Mouse (Mus musculus): ENCODE data around the gene Tbpl1.
A peak's percentile ranks its signal among the peaks of the same experiment; 100 is the strongest.

Gene Tbpl1

GRCm38 (mm10) chr10:22731272-22732093 lies at the start of gene Tbpl1:
Tbpl1 (minus strand) TSS chr10:22731938.
- peak; percentile 97 for DNase-seq

- DNase-seq: no peak
These were observed 49.7 kb upstream of the Tbpl1 start for GRCm38 (mm10) chr10:22781466-22781865.

GRCm38 (mm10) chr10:22777939-22778338 lies 46.2 kb upstream of the Tbpl1 start:
- DNase-seq: no peak

- DNase-seq: peak; percentile 48
These were observed 44.4 kb upstream of the Tbpl1 start for GRCm38 (mm10) chr10:22776007-22776698.

GRCm38 (mm10) chr10:22775456-22775855 lies 43.7 kb upstream of the Tbpl1 start:
- DNase-seq: no peak

- no peak for DNase-seq
These were observed 42.9 kb upstream of the Tbpl1 start for GRCm38 (mm10) chr10:22774626-22775025.

- no peak for DNase-seq
These were observed 22.5 kb upstream of the Tbpl1 start for GRCm38 (mm10) chr10:22754240-22754639.

GRCm38 (mm10) chr10:22751175-22751682 lies 19.5 kb upstream of the Tbpl1 start:
- DNase-seq: no peak

GRCm38 (mm10) chr10:22746334-22747322 lies 14.9 kb upstream of the Tbpl1 start:
- peak; percentile 96 for DNase-seq

- no peak for DNase-seq
These were observed 14.2 kb upstream of the Tbpl1 start for GRCm38 (mm10) chr10:22745922-22746321.

- peak; percentile 50 for DNase-seq
These were observed 443 bp upstream of the Tbpl1 start for GRCm38 (mm10) chr10:22732181-22732580.

GRCm38 (mm10) chr10:22730992-22731271 lies 806 bp downstream of the Tbpl1 start:
- no peak for DNase-seq

GRCm38 (mm10) chr10:22730266-22730991 lies 1.3 kb downstream of the Tbpl1 start:
- no peak for DNase-seq

- DNase-seq: no peak
These were observed 3.5 kb downstream of the Tbpl1 start for GRCm38 (mm10) chr10:22728257-22728656.

GRCm38 (mm10) chr10:22726295-22726694 lies 5.4 kb downstream of the Tbpl1 start:
- no peak for DNase-seq

- no peak for DNase-seq
These were observed 6.6 kb downstream of the Tbpl1 start for GRCm38 (mm10) chr10:22725166-22725565.

- no peak for DNase-seq
These were observed 10.8 kb downstream of the Tbpl1 start for GRCm38 (mm10) chr10:22720781-22721529.

- peak; percentile 81 for DNase-seq
These were observed 13.3 kb downstream of the Tbpl1 start for GRCm38 (mm10) chr10:22718475-22718874.

GRCm38 (mm10) chr10:22714520-22714919 lies 17.2 kb downstream of the Tbpl1 start:
- DNase-seq: peak; percentile 65

- no peak for DNase-seq
These were observed 18.8 kb downstream of the Tbpl1 start for GRCm38 (mm10) chr10:22712955-22713354.

- no peak for DNase-seq
These were observed 21.5 kb downstream of the Tbpl1 start for GRCm38 (mm10) chr10:22710173-22710777.
